Mouse (Mus musculus) myocyte (in vitro differentiated cells): ENCODE data around the gene Tmx1. TPM values are rescaled to one million over a fixed set of nuclear protein-coding genes. Genes with fewer than 3 reads are reported as not detected.

ENCODE experiments used
- H3K27me3 ChIP-seq: one replicate; pipeline ENCODE4 v1.6.1; 2011; ENCODE audit not compliant: control insufficient read depth, insufficient read depth, insufficient read length
- H3K36me3 ChIP-seq: one replicate; pipeline ENCODE4 v1.6.1; 2011; ENCODE audit not compliant: control insufficient read depth, insufficient read depth
- H3K4me2 ChIP-seq: one replicate; pipeline ENCODE4 v1.6.1; 2011; ENCODE audit warnings: low read depth, control low read depth
- H3K4me3 ChIP-seq: one replicate; pipeline ENCODE4 v1.5.1; 2011; ENCODE audit warnings: mild to moderate bottlenecking, control low read depth, moderate library complexity
- H3K79me2 ChIP-seq: one replicate; pipeline ENCODE4 v1.6.1; 2011; ENCODE audit not compliant: control insufficient read depth, insufficient read depth
- H3ac ChIP-seq: one replicate; pipeline ENCODE4 v1.6.1; 2011; ENCODE audit not compliant: control insufficient read depth, insufficient read length
- CEBPB ChIP-seq: IDR thresholded peaks from 2 replicates; pipeline ENCODE4 v1.6.1; 2011; ENCODE audit warnings: mild to moderate bottlenecking, moderate library complexity; ENCODE audit not compliant: poor library complexity, insufficient read depth, severe bottlenecking
- E2F4 ChIP-seq: IDR thresholded peaks from one replicate; pipeline ENCODE4 v1.6.1; 2011; ENCODE audit warnings: mild to moderate bottlenecking, control low read depth, moderate library complexity; ENCODE audit not compliant: insufficient read depth
- MAX ChIP-seq: IDR thresholded peaks from one replicate; pipeline ENCODE4 v1.6.1; 2011; ENCODE audit warnings: low read depth, mild to moderate bottlenecking, control low read depth
- MYOD1 ChIP-seq, 3 experiments: IDR thresholded peaks; one replicate each; pipeline ENCODE4 v1.6.1; 2011; ENCODE audit warnings: control low read depth in 2 of 3, low read depth in 2 of 3, mild to moderate bottlenecking in 2 of 3, moderate library complexity in 1 of 3; ENCODE audit not compliant: insufficient read length in 2 of 3, control insufficient read depth in 1 of 3
- MYOG ChIP-seq, 3 experiments: IDR thresholded peaks; one replicate each; pipeline ENCODE4 v1.6.1; 2011; ENCODE audit warnings: control low read depth in 2 of 3, low read depth in 2 of 3, mild to moderate bottlenecking in 2 of 3; ENCODE audit not compliant: insufficient read length in 2 of 3, control insufficient read depth in 1 of 3, insufficient read depth in 1 of 3
- POLR2A ChIP-seq: IDR thresholded peaks from one replicate; pipeline ENCODE4 v1.6.1; 2011; ENCODE audit warnings: low read depth, mild to moderate bottlenecking, control low read depth, moderate library complexity; ENCODE audit not compliant: insufficient read length
- POLR2AphosphoS2 ChIP-seq: IDR thresholded peaks from one replicate; pipeline ENCODE4 v1.6.1; 2011; ENCODE audit warnings: low read depth, control low read depth; ENCODE audit not compliant: insufficient read length
- REST ChIP-seq: IDR thresholded peaks from one replicate; pipeline ENCODE4 v1.6.1; 2011; ENCODE audit warnings: mild to moderate bottlenecking, control low read depth, moderate library complexity; ENCODE audit not compliant: insufficient read depth, insufficient read length
- SRF ChIP-seq: IDR thresholded peaks from one replicate; pipeline ENCODE4 v1.6.1; 2011; ENCODE audit warnings: low read depth; ENCODE audit not compliant: control insufficient read depth, insufficient read length
- TCF12 ChIP-seq: IDR thresholded peaks from one replicate; pipeline ENCODE4 v1.6.1; 2011; ENCODE audit warnings: mild to moderate bottlenecking, control low read depth; ENCODE audit not compliant: poor library complexity, insufficient read depth, severe bottlenecking
- TCF3 ChIP-seq: IDR thresholded peaks from one replicate; pipeline ENCODE4 v1.6.1; 2011; ENCODE audit warnings: low read depth, control low read depth; ENCODE audit not compliant: insufficient read length
- USF1 ChIP-seq: IDR thresholded peaks from one replicate; pipeline ENCODE4 v1.6.1; 2011; ENCODE audit warnings: low read depth, mild to moderate bottlenecking, control low read depth, moderate library complexity
- polyA plus RNA-seq: library from polyadenylated mRNA; unstranded; fragments of >200 nt; fragmentation: generic; extraction: Trizol; gene quantifications from one replicate; pipeline ENCODE4 v1.2.1, GENCODE M21; 2012; ENCODE audit warnings: missing spikeins

The Tmx1 gene
- polyA plus RNA-seq, 1 experiment: 11.7 TPM

DNA sequence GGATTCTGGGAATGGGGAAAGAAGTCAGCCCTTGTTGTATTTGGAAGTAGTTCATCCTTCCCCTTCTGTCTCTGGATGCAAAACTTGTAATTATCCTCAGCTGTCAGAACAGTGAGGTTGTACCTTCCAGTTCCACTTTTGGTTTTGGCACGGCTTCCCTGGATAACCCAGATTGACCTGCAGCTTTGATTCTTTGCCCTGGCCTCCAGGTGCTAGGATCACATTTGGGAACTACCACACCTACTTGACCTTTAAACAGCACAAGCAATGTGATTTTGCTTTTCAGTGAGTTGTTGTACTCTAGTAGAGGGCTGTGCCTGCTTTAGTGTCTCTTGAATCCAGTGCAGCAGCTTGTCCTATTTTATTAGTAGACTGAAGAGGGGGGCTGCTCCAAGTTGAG lies 6.7 kb downstream of the Tmx1 start:
- Histone ChIP-seq H3K4me3 (no peak overlapping the region), H3K79me2 (peaks cover 14% of the 10 kb centered on the region), H3K27me3 (no peaks in the 10 kb centered on the region), H3K36me3 (peaks cover 39% of the 10 kb centered on the region), H3ac (no peak overlapping the region), H3K4me2 (no peak overlapping the region)
- TF ChIP-seq TCF12 (no peak), USF1 (no peak), CEBPB (no peak), REST (no peak), TCF3 (no peak), POLR2AphosphoS2 (no peak), MYOD1 (IDR thresholded peaks at IDR 0.05; ENCODE audit: control insufficient read depth in 1 of 3, insufficient read length in 2 of 3, low read depth in 2 of 3) (no peak), E2F4 (no peak), POLR2A (no peak), MAX (no peak), SRF (no peak), MYOG (IDR thresholded peaks at IDR 0.05; ENCODE audit: control insufficient read depth in 1 of 3, insufficient read depth in 1 of 3, insufficient read length in 2 of 3, low read depth in 2 of 3) (no peak)

DNA sequence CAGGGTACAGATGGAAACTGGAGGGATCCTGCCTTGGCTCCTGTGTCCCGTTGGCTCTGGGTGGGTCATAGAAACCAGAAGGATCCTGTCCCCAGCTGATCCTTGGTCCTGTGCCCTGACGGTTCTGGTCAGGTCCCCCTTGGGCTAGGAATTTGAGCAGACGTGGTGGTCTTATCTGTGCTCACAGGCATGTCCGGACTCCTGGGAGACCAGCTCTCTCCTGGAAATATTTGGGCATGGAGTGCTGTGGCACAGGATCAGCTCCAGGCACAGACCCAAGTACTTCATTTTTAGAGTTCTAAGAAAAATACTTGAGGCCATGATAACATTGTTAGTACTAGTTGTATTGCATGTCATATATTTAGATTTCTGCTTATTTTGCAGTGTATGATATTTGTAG lies 11.1 kb downstream of the Tmx1 start:
- TF ChIP-seq REST (no peak), POLR2A (no peak), TCF12 (no peak), TCF3 (no peak), SRF (no peak), MYOD1 (IDR thresholded peaks at IDR 0.05; ENCODE audit: control insufficient read depth in 1 of 3, insufficient read length in 2 of 3, low read depth in 2 of 3) (no peak), MYOG (IDR thresholded peaks at IDR 0.05; ENCODE audit: control insufficient read depth in 1 of 3, insufficient read depth in 1 of 3, insufficient read length in 2 of 3, low read depth in 2 of 3) (no peak), POLR2AphosphoS2 (no peak), CEBPB (no peak), E2F4 (no peak), USF1 (no peak), MAX (no peak)
- Histone ChIP-seq H3K79me2 (no peaks in the 10 kb centered on the region), H3K4me2 (no peak overlapping the region), H3K36me3 (peaks cover 32% of the 10 kb centered on the region), H3K4me3 (no peak overlapping the region), H3ac (no peak overlapping the region), H3K27me3 (no peaks in the 10 kb centered on the region)

DNA sequence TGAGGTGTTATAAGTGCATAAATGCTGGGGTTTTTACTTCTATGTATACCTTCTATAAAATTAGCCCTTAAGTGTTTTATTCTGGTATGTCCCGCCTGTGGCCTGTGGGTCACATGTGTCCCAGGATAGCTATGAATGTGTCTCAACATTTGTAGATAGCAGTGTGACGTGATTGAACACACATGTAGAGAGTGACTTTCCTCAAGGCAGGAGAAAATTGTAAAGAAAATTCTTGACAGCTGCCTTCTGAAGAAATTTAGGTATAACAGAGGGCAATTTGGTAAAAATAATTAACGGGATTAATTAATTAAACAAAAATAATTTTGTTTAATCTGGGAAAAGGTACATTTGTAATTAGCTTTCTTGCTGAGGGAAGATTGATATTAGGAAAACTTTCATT lies 22.4 kb downstream of the Tmx1 start:
- Histone ChIP-seq H3K36me3 (no peaks in the 10 kb centered on the region), H3K4me3 (no peak overlapping the region), H3ac (no peak overlapping the region), H3K79me2 (no peaks in the 10 kb centered on the region), H3K27me3 (no peaks in the 10 kb centered on the region), H3K4me2 (no peak overlapping the region)
- TF ChIP-seq SRF: no peak
- no peak for TF ChIP-seq E2F4
- no peak for TF ChIP-seq MAX
- TF ChIP-seq CEBPB: no peak
- no peak for TF ChIP-seq USF1
- TF ChIP-seq REST: no peak
- TF ChIP-seq POLR2AphosphoS2: no peak

DNA sequence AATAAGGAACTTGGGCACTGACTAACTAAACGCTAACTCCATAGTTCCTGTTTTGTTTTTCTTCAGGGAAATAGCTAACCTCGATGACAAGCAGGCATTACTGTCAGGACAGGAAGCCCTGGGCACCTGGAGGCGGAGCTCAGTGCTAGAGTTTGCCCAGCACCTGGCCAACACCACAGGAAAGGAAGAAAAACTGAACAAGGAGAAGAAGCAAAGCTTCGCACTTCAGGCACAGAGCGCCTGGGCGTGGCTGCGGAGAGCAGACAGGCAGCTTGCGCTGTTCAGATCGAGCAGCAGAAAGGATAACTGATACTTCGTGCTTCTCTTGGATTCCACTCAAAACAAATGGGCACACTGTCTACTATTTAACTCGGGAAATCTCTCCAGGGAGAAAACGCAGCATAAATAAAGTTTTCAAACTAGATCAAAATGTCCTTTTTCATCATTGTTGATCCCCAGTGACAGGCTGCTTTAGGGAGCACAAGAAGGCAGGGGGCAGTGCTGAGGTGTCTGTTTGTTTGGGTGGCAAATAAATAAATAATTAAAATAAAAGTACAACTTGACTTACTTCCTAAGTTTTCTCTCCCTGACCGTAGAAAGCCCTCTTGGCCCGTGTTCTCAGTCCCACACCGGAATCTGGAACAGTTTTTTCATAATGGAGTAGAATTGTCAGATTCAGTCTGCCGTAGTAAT lies 24.1 kb downstream of the Tmx1 start:
- H3K4me3 ChIP-seq: no peak overlapping the region

More for the DNA sequence above, 24.1 kb downstream of the Tmx1 start:
- no peak for TF ChIP-seq SRF
- TF ChIP-seq MYOG (IDR thresholded peaks at IDR 0.05; ENCODE audit: control insufficient read depth in 1 of 3, insufficient read depth in 1 of 3, insufficient read length in 2 of 3, low read depth in 2 of 3): no peak
- TF ChIP-seq TCF3: no peak
- TF ChIP-seq MYOD1 (IDR thresholded peaks at IDR 0.05; ENCODE audit: control insufficient read depth in 1 of 3, insufficient read length in 2 of 3, low read depth in 2 of 3): no peak
- no peak for TF ChIP-seq POLR2A
- TF ChIP-seq TCF12: no peak
- TF ChIP-seq POLR2AphosphoS2: no peak
- TF ChIP-seq REST: no peak
- no peak for TF ChIP-seq MAX
- TF ChIP-seq E2F4: no peak
- TF ChIP-seq CEBPB: no peak
- no peak for TF ChIP-seq USF1
- H3K4me2 ChIP-seq: peak overlapping the region; percentile 5
- H3K27me3 ChIP-seq: no peaks in the 10 kb centered on the region
- H3K36me3 ChIP-seq: no peaks in the 10 kb centered on the region
- no peaks in the 10 kb centered on the region for H3K79me2 ChIP-seq
- no peak overlapping the region for H3ac ChIP-seq
